Mouse (Mus musculus): ENCODE results near the gene Cyp4f18. TPM values are rescaled to one million over a fixed set of nuclear protein-coding genes. Genes with fewer than 3 reads are reported as not detected.

The Cyp4f18 gene
- polyA plus RNA-seq, 1 experiment: 6.8 TPM

- H3K9me3 ChIP-seq: no peaks in the 10 kb centered on the region
- H3K4me3 ChIP-seq (replicated peaks): no peak overlapping the region
- no peaks in the 10 kb centered on the region for H3K27me3 ChIP-seq (replicated peaks)
- H3K4me1 ChIP-seq: peaks cover 14% of the 10 kb centered on the region
- no peak for TF ChIP-seq GATA1 (IDR thresholded peaks at IDR 0.05; ENCODE audit: borderline replicate concordance, low read length)
- no peaks in the 10 kb centered on the region for H3K36me3 ChIP-seq (replicated peaks; ENCODE audit: low read length)
Measured at GRCm38 (mm10) chr8:71981456-71981855, 28.0 kb downstream of the Cyp4f18 start.

GRCm38 (mm10) chr8:71981032-71981431 is 28.4 kb downstream of the Cyp4f18 start:
- H3K4me3 ChIP-seq (replicated peaks): peak overlapping the region; percentile 67
- no peaks in the 10 kb centered on the region for H3K27me3 ChIP-seq (replicated peaks)
- H3K4me1 ChIP-seq: peaks cover 14% of the 10 kb centered on the region
- no peaks in the 10 kb centered on the region for H3K36me3 ChIP-seq (replicated peaks; ENCODE audit: low read length)
- no peak for TF ChIP-seq GATA1 (IDR thresholded peaks at IDR 0.05; ENCODE audit: borderline replicate concordance, low read length)
- TF ChIP-seq FLI1 (IDR thresholded peaks at IDR 0.05; ENCODE audit: low read length): no peak
- no peaks in the 10 kb centered on the region for H3K9me3 ChIP-seq

- Histone ChIP-seq H3K9me3 (no peaks in the 10 kb centered on the region), H3K4me1 (no peaks in the 10 kb centered on the region), H3K4me3 (replicated peaks) (no peak overlapping the region), H3K27me3 (replicated peaks) (no peaks in the 10 kb centered on the region), H3K36me3 (replicated peaks; ENCODE audit: low read length) (peaks cover 14% of the 10 kb centered on the region)
- TF ChIP-seq FLI1 (IDR thresholded peaks at IDR 0.05; ENCODE audit: low read length): no peak
- TF ChIP-seq GATA1 (IDR thresholded peaks at IDR 0.05; ENCODE audit: borderline replicate concordance, low read length): no peak
Measured at GRCm38 (mm10) chr8:71974211-71974610, 35.2 kb downstream of the Cyp4f18 start.

GRCm38 (mm10) chr8:71971945-71972344 is 37.5 kb downstream of the Cyp4f18 start:
- no peaks in the 10 kb centered on the region for H3K27me3 ChIP-seq (replicated peaks)
- H3K4me1 ChIP-seq: no peaks in the 10 kb centered on the region
- TF ChIP-seq GATA1 (IDR thresholded peaks at IDR 0.05; ENCODE audit: borderline replicate concordance, low read length): no peak
- TF ChIP-seq FLI1 (IDR thresholded peaks at IDR 0.05; ENCODE audit: low read length): no peak
- H3K9me3 ChIP-seq: no peaks in the 10 kb centered on the region
- H3K4me3 ChIP-seq (replicated peaks): no peak overlapping the region
- H3K36me3 ChIP-seq (replicated peaks; ENCODE audit: low read length): peaks cover 37% of the 10 kb centered on the region

- H3K9me3 ChIP-seq: peaks cover 16% of the 10 kb centered on the region
- no peak overlapping the region for H3K4me3 ChIP-seq (replicated peaks)
- H3K4me1 ChIP-seq: no peaks in the 10 kb centered on the region
- TF ChIP-seq GATA1 (IDR thresholded peaks at IDR 0.05; ENCODE audit: borderline replicate concordance, low read length) (no peak), FLI1 (IDR thresholded peaks at IDR 0.05; ENCODE audit: low read length) (no peak)
- H3K27me3 ChIP-seq (replicated peaks): no peaks in the 10 kb centered on the region
- peaks cover 70% of the 10 kb centered on the region for H3K36me3 ChIP-seq (replicated peaks; ENCODE audit: low read length)
Measured at GRCm38 (mm10) chr8:71968636-71969035, 40.8 kb downstream of the Cyp4f18 start.

- Histone ChIP-seq H3K27me3 (replicated peaks) (no peaks in the 10 kb centered on the region), H3K9me3 (peaks cover 16% of the 10 kb centered on the region), H3K4me1 (peaks cover 3% of the 10 kb centered on the region), H3K36me3 (replicated peaks; ENCODE audit: low read length) (peaks cover 75% of the 10 kb centered on the region), H3K4me3 (replicated peaks) (no peak overlapping the region)
- TF ChIP-seq GATA1 (IDR thresholded peaks at IDR 0.05; ENCODE audit: borderline replicate concordance, low read length): no peak
Measured at GRCm38 (mm10) chr8:71968100-71968499, 41.3 kb downstream of the Cyp4f18 start.

GRCm38 (mm10) chr8:71967261-71967660 is 42.2 kb downstream of the Cyp4f18 start:
- Histone ChIP-seq H3K4me3 (replicated peaks) (no peak overlapping the region), H3K4me1 (peaks cover 4% of the 10 kb centered on the region), H3K9me3 (peaks cover 16% of the 10 kb centered on the region), H3K27me3 (replicated peaks) (no peaks in the 10 kb centered on the region), H3K36me3 (replicated peaks; ENCODE audit: low read length) (peaks cover 81% of the 10 kb centered on the region)
- TF ChIP-seq FLI1 (IDR thresholded peaks at IDR 0.05; ENCODE audit: low read length): no peak
- no peak for TF ChIP-seq GATA1 (IDR thresholded peaks at IDR 0.05; ENCODE audit: borderline replicate concordance, low read length)

- TF ChIP-seq GATA1 (IDR thresholded peaks at IDR 0.05; ENCODE audit: borderline replicate concordance, low read length) (no peak), FLI1 (IDR thresholded peaks at IDR 0.05; ENCODE audit: low read length) (no peak)
- Histone ChIP-seq H3K4me1 (peaks cover 8% of the 10 kb centered on the region), H3K36me3 (replicated peaks; ENCODE audit: low read length) (peaks cover 90% of the 10 kb centered on the region), H3K27me3 (replicated peaks) (no peaks in the 10 kb centered on the region), H3K9me3 (peaks cover 16% of the 10 kb centered on the region), H3K4me3 (replicated peaks) (no peak overlapping the region)
Measured at GRCm38 (mm10) chr8:71966411-71966810, 43.0 kb downstream of the Cyp4f18 start.

GRCm38 (mm10) chr8:71965166-71965565 is 44.3 kb downstream of the Cyp4f18 start:
- Histone ChIP-seq H3K27me3 (replicated peaks) (no peaks in the 10 kb centered on the region), H3K9me3 (peaks cover 16% of the 10 kb centered on the region), H3K4me1 (peaks cover 12% of the 10 kb centered on the region), H3K36me3 (replicated peaks; ENCODE audit: low read length) (peaks cover 96% of the 10 kb centered on the region), H3K4me3 (replicated peaks) (no peak overlapping the region)
- TF ChIP-seq FLI1 (IDR thresholded peaks at IDR 0.05; ENCODE audit: low read length) (no peak), GATA1 (IDR thresholded peaks at IDR 0.05; ENCODE audit: borderline replicate concordance, low read length) (no peak)

- peaks cover 14% of the 10 kb centered on the region for H3K4me1 ChIP-seq
- peaks cover 16% of the 10 kb centered on the region for H3K9me3 ChIP-seq
- peaks cover 94% of the 10 kb centered on the region for H3K36me3 ChIP-seq (replicated peaks; ENCODE audit: low read length)
- TF ChIP-seq FLI1 (IDR thresholded peaks at IDR 0.05; ENCODE audit: low read length) (no peak), GATA1 (IDR thresholded peaks at IDR 0.05; ENCODE audit: borderline replicate concordance, low read length) (no peak)
- H3K27me3 ChIP-seq (replicated peaks): no peaks in the 10 kb centered on the region
- no peak overlapping the region for H3K4me3 ChIP-seq (replicated peaks)
Measured at GRCm38 (mm10) chr8:71964051-71964450, 45.4 kb downstream of the Cyp4f18 start.

GRCm38 (mm10) chr8:71961796-71962195 is 47.6 kb downstream of the Cyp4f18 start:
- Histone ChIP-seq H3K4me3 (replicated peaks) (no peak overlapping the region), H3K36me3 (replicated peaks; ENCODE audit: low read length) (peaks cover 72% of the 10 kb centered on the region), H3K4me1 (peaks cover 14% of the 10 kb centered on the region), H3K27me3 (replicated peaks) (no peaks in the 10 kb centered on the region), H3K9me3 (peaks cover 16% of the 10 kb centered on the region)
- TF ChIP-seq GATA1 (IDR thresholded peaks at IDR 0.05; ENCODE audit: borderline replicate concordance, low read length): no peak
- TF ChIP-seq FLI1 (IDR thresholded peaks at IDR 0.05; ENCODE audit: low read length): no peak

Measured in megakaryocyte, embryonic 14.5 days (primary cell).